9 mouse cellular contexts compared by ENCODE assay signal in the genomic region with DNA sequence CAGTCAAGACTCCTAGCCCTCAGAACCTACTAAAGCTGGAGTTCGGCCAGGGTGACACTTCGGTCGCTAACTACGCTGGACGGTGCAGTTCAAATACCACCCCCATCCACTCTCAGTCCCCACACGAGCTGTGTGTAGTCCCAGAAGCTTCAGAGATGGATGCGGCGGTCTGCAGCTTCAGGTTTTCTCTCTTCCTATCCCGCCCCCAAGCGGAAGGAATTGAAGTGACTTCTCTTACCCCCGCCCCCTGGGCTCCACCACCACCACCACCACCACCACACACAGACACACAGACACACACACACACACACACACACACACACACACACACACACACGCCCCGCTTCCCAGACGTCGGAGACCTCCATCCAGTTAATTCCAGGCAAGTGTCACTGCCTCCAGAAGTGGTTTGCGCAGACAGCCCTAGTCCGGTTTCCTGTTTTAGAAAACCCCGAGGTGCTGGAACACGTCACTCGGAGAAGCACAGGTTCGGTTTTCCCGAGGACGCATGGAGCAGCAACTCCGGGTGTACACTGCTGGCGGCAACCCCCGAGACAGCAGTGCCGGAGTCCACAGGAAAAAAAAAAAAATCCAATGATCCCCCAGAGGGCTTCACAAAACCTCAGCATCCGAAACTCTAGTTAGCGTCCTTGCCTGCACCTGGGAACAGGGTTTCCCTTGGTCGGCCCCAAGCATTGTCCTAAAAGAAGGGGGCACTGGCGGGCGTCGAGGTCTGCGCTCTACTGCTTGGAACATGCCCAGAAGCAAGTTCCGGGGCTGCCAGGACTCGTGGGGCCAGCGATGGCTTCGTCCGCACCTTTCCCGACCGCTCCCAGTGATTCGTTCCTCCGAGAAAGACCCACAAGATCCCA. TPM values are rescaled to one million over a fixed set of nuclear protein-coding genes. Genes with fewer than 3 reads are reported as not detected.
DNase-seq lines count a peak whose midpoint lies in the region; ATAC-seq and TF ChIP-seq lines count a peak whose summit lies in the region.
"Had no signal": no experiment of that assay in that cellular context is flagged by ENCODE, and none has a peak within 500 bp of the region (broad histone marks: within the 10 kb centered on the region; RNA-seq: fewer than 3 reads in every experiment).

No protein-coding gene starts in this region.

- 1% methylated on average over 43 of the region's 43 CpGs for WGBS in forebrain, embryonic 11.5 days
- WGBS in kidney, postnatal 0 days: 2% methylated on average over 43 of the region's 43 CpGs
- WGBS in neural tube, embryonic 12.5 days: under 1% methylated on average over 43 of the region's 43 CpGs

- peaks cover 5% of the 10 kb centered on the region; the same call in 1 of the 2 replicates for H3K27me3 ChIP-seq in testis, adult 2 months (ENCODE audit: control insufficient read depth, insufficient read depth, low read length)
- peaks cover 99% of the 10 kb centered on the region for H3K27me3 ChIP-seq in forebrain, embryonic 11.5 days (ENCODE audit: control insufficient read depth, insufficient read depth, low read length)
- H3K27me3 ChIP-seq in kidney, postnatal 0 days (ENCODE audit: insufficient read depth, low read length): peaks cover 97% of the 10 kb centered on the region
- peaks cover 99% of the 10 kb centered on the region for H3K27me3 ChIP-seq in neural tube, embryonic 12.5 days (replicated peaks)

- H3K9ac ChIP-seq in forebrain, embryonic 11.5 days (ENCODE audit: low read length): no peak overlapping the region
- no peak overlapping the region for H3K9ac ChIP-seq in kidney, postnatal 0 days (ENCODE audit: low read depth, low read length)
- H3K9ac ChIP-seq in neural tube, embryonic 12.5 days: no peak overlapping the region

- no peak for ATAC-seq in forebrain, embryonic 11.5 days (replicated peaks; ENCODE audit: low FRiP score)
- peak; percentile 12; the same call in 1 of the 2 replicates for ATAC-seq in kidney, postnatal 0 days (replicated peaks; ENCODE audit: low FRiP score, low read depth)
- no peak for ATAC-seq in neural tube, embryonic 12.5 days (ENCODE audit: low FRiP score, low read depth)
- no peak for ATAC-seq in erythroblast, adult 5-6 weeks (replicated peaks; ENCODE audit: low FRiP score, poor library complexity, severe bottlenecking)

- no peak for TF ChIP-seq POLR2A in testis, adult 2 months (IDR thresholded peaks at IDR 0.05; ENCODE audit: control insufficient read depth, low read depth, low read length)

- H3K4me1 ChIP-seq in testis, adult 2 months (ENCODE audit: control insufficient read depth, insufficient read depth, low read length): peaks cover 24% of the 10 kb centered on the region
- H3K4me1 ChIP-seq in forebrain, embryonic 11.5 days (replicated peaks; ENCODE audit: control insufficient read depth, insufficient read depth, low read length): peaks cover 34% of the 10 kb centered on the region
- H3K4me1 ChIP-seq in kidney, postnatal 0 days (replicated peaks; ENCODE audit: insufficient read depth, low read length): peaks cover 20% of the 10 kb centered on the region
- H3K4me1 ChIP-seq in neural tube, embryonic 12.5 days: peaks cover 41% of the 10 kb centered on the region

- DNase-seq in testis, postnatal 14 days (ENCODE audit: low spot score): no peak
- peak; percentile 69 for DNase-seq in forebrain, embryonic 11.5 days (ENCODE audit: low spot score)
- DNase-seq in kidney, postnatal 0 days (ENCODE audit: low spot score): peak; percentile 74
- DNase-seq in frontal cortex, adult 2 months (ENCODE audit: extremely low spot score in 1 of 2, low spot score in 1 of 2): no peak
- DNase-seq in ovary, postnatal 36 days (ENCODE audit: low spot score): no peak

- peak overlapping the region; percentile 61 for H3K4me2 ChIP-seq in forebrain, embryonic 11.5 days (ENCODE audit: low read depth, low read length, severe bottlenecking)
- peak overlapping the region; percentile 39 for H3K4me2 ChIP-seq in kidney, postnatal 0 days (ENCODE audit: low read length)
- H3K4me2 ChIP-seq in neural tube, embryonic 12.5 days (replicated peaks): peak overlapping the region; percentile 64

- peak overlapping the region; percentile 16 for H3K4me3 ChIP-seq in testis, adult 2 months (ENCODE audit: control insufficient read depth, low read depth, low read length)
- H3K4me3 ChIP-seq in forebrain, embryonic 11.5 days (ENCODE audit: low read depth, low read length): peak overlapping the region; percentile 28; the same call in 1 of the 2 replicates
- peak overlapping the region; percentile 14; the same call in 1 of the 2 replicates for H3K4me3 ChIP-seq in kidney, postnatal 0 days (replicated peaks; ENCODE audit: low read depth, low read length)
- peak overlapping the region; percentile 28 for H3K4me3 ChIP-seq in neural tube, embryonic 12.5 days

- H3K27ac ChIP-seq in testis, adult 2 months (ENCODE audit: control insufficient read depth, insufficient read depth, low read depth, low read length): no peak overlapping the region
- no peak overlapping the region for H3K27ac ChIP-seq in forebrain, embryonic 11.5 days (ENCODE audit: low read depth, low read length)
- H3K27ac ChIP-seq in kidney, postnatal 0 days: no peak overlapping the region
- no peak overlapping the region for H3K27ac ChIP-seq in neural tube, embryonic 12.5 days

- no peaks in the 10 kb centered on the region for H3K36me3 ChIP-seq in testis, adult 2 months (ENCODE audit: control insufficient read depth, insufficient read depth, low read length)
- H3K36me3 ChIP-seq in forebrain, embryonic 11.5 days (ENCODE audit: control insufficient read depth, insufficient read depth, low read length): no peaks in the 10 kb centered on the region
- H3K36me3 ChIP-seq in kidney, postnatal 0 days (ENCODE audit: insufficient read depth, low read length): no peaks in the 10 kb centered on the region
- H3K36me3 ChIP-seq in neural tube, embryonic 12.5 days: no peaks in the 10 kb centered on the region

- H3K9me3 ChIP-seq in forebrain, embryonic 11.5 days (ENCODE audit: control insufficient read depth, low read length): no peaks in the 10 kb centered on the region
- no peaks in the 10 kb centered on the region for H3K9me3 ChIP-seq in kidney, postnatal 0 days (replicated peaks; ENCODE audit: low read length)
- H3K9me3 ChIP-seq in neural tube, embryonic 12.5 days: no peaks in the 10 kb centered on the region

- TF ChIP-seq CTCF in testis, adult 2 months (IDR thresholded peaks at IDR 0.05; ENCODE audit: control insufficient read depth, insufficient read depth, insufficient replicate concordance, low read depth, low read length): no peak
- peak; percentile 47 for TF ChIP-seq CTCF in kidney, postnatal 0 days (IDR thresholded peaks at IDR 0.05; ENCODE audit: low read depth)

RNA-seq across cellular contexts. Expression of a gene that starts 6.7 kb away (rescaled TPM):
- 0.53 and 0.79 TPM in 2 replicates for polyA plus RNA-seq in testis, adult 2 months (2012; rRNA removed)
- 9.5 and 11.2 TPM in 2 replicates for polyA plus RNA-seq in forebrain, embryonic 11.5 days (2014; fragmentation: Nextera tagmentation; extraction: Ambion mirVana)
- 6.1 and 7.7 TPM in 2 replicates for polyA plus RNA-seq in kidney, postnatal 0 days (2015; fragmentation: Nextera tagmentation; extraction: Ambion mirVana)
- polyA plus RNA-seq in neural tube, embryonic 12.5 days (2016; fragmentation: Nextera tagmentation; extraction: Ambion mirVana): 8.6 and 9.9 TPM in 2 replicates
- polyA plus RNA-seq in frontal cortex, adult 2 months (2012; rRNA removed): 6.9 and 7.6 TPM in 2 replicates
- total RNA-seq in erythroblast, adult 5-6 weeks (2015; ENCODE audit: low replicate concordance): 0.38 and 0.42 TPM in 2 replicates
- total RNA-seq in erythroblast, adult 5-6 weeks (2017; ENCODE audit: low replicate concordance): 0.70 and 1.4 TPM in 2 replicates

RNA-seq across cellular contexts. Expression of a gene that starts 24.7 kb away (rescaled TPM):
- polyA plus RNA-seq in testis, adult 2 months (2012; rRNA removed): 2.3 and 2.4 TPM in 2 replicates
- polyA plus RNA-seq in forebrain, embryonic 11.5 days (2014; fragmentation: Nextera tagmentation; extraction: Ambion mirVana): 101 and 103 TPM in 2 replicates
- 16.7 and 18.4 TPM in 2 replicates for polyA plus RNA-seq in kidney, postnatal 0 days (2015; fragmentation: Nextera tagmentation; extraction: Ambion mirVana)
- polyA plus RNA-seq in neural tube, embryonic 12.5 days (2016; fragmentation: Nextera tagmentation; extraction: Ambion mirVana): 46.6 and 47.6 TPM in 2 replicates
- polyA plus RNA-seq in frontal cortex, adult 2 months (2012; rRNA removed): 2.8 and 3.3 TPM in 2 replicates
- total RNA-seq in erythroblast, adult 5-6 weeks (2015; ENCODE audit: low replicate concordance): 0.19 and 0.42 TPM in 2 replicates
- total RNA-seq in erythroblast, adult 5-6 weeks (2017; ENCODE audit: low replicate concordance): not detected in 2 replicates

RNA-seq across cellular contexts. Expression of a gene that starts 38.5 kb away (rescaled TPM):
- polyA plus RNA-seq in testis, adult 2 months (2012; rRNA removed): 3.3 and 3.8 TPM in 2 replicates
- 6.4 and 7.0 TPM in 2 replicates for polyA plus RNA-seq in forebrain, embryonic 11.5 days (2014; fragmentation: Nextera tagmentation; extraction: Ambion mirVana)
- 8.0 and 9.7 TPM in 2 replicates for polyA plus RNA-seq in kidney, postnatal 0 days (2015; fragmentation: Nextera tagmentation; extraction: Ambion mirVana)
- 12.5 and 12.7 TPM in 2 replicates for polyA plus RNA-seq in neural tube, embryonic 12.5 days (2016; fragmentation: Nextera tagmentation; extraction: Ambion mirVana)
- polyA plus RNA-seq in frontal cortex, adult 2 months (2012; rRNA removed): 45.4 and 46.4 TPM in 2 replicates
- 4.8 and 7.7 TPM in 2 replicates for total RNA-seq in erythroblast, adult 5-6 weeks (2015; ENCODE audit: low replicate concordance)
- 4.3 and 9.4 TPM in 2 replicates for total RNA-seq in erythroblast, adult 5-6 weeks (2017; ENCODE audit: low replicate concordance)

RNA-seq across cellular contexts. Expression of a gene that starts 59.5 kb away (rescaled TPM):
- polyA plus RNA-seq in testis, adult 2 months (2012; rRNA removed): 0.08 TPM in 1 of 2 replicates, not detected in the other
- polyA plus RNA-seq in forebrain, embryonic 11.5 days (2014; fragmentation: Nextera tagmentation; extraction: Ambion mirVana): not detected in 2 replicates
- not detected in 2 replicates for polyA plus RNA-seq in kidney, postnatal 0 days (2015; fragmentation: Nextera tagmentation; extraction: Ambion mirVana)
- not detected in 2 replicates for polyA plus RNA-seq in neural tube, embryonic 12.5 days (2016; fragmentation: Nextera tagmentation; extraction: Ambion mirVana)
- 0.08 and 0.10 TPM in 2 replicates for polyA plus RNA-seq in frontal cortex, adult 2 months (2012; rRNA removed)
- not detected in 2 replicates for total RNA-seq in erythroblast, adult 5-6 weeks (2015; ENCODE audit: low replicate concordance)
- not detected in 2 replicates for total RNA-seq in erythroblast, adult 5-6 weeks (2017; ENCODE audit: low replicate concordance)
- total RNA-seq: left cerebral cortex, postnatal 10 days had no signal

Comparison
In these comparisons a context has a peak if more than half of its experiments do, and no peak if none do; other contexts are left out.
1. DNase-seq: peak in forebrain, embryonic 11.5 days (single experiment) and kidney, postnatal 0 days (single experiment); none in testis, postnatal 14 days (single experiment), frontal cortex, adult 2 months (0 of 2) and ovary, postnatal 36 days (single experiment).
2. Peak in every context shown above with its lines, with median percentiles within 50 percentile points of each other: H3K4me3 ChIP-seq and H3K4me2 ChIP-seq.